Mouse (Mus musculus): Measurements from ENCODE around the gene Cpne1. TPM values are rescaled to one million over a fixed set of nuclear protein-coding genes. Genes with fewer than 3 reads are reported as not detected.

Gene Cpne1
- total RNA-seq, 2 experiments from 2014 or later: 26.8 to 30.4 TPM

DNA sequence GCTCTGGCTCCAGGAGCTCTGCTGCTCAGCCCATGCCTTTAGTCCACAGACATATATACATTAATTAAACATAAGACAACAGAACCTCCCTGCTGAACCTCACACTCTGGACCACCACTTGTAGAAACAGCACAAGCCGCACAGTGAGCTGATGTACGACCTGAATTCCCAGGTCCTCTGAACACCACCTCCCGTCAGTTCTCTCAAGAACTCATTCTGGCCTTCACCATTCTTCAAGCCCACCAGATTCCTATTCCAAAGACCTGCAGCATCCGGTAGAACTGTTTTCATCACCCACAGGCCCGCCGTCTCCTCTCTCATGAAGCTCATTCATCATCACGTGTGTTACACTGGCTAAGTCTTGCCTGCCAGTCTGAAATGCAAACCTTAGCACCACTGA lies 31.4 kb downstream of the Cpne1 start:
- DNase-seq (ENCODE audit: extremely low spot score in 1 of 2, low spot score in 1 of 2): no peak

DNA sequence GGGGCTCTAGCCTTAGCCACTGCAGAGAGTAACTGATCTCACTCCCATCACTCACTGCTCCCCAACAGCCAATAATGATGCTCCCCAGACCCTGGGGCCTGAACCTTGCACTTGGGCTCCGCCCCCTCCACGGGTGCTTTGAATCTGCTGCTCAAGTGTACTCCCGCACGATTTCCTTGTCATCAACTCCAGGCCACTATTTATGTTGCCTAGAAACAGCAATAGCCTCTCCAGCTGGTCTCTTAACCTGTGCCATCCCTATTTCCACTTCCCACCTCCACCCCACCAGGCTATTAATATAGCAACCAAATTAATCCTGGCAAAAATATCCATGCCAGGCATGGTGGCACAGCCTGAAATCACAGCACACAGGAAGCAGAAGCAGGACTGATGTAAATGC lies 32.1 kb downstream of the Cpne1 start:
- DNase-seq (ENCODE audit: extremely low spot score in 1 of 2, low spot score in 1 of 2): no peak

DNA sequence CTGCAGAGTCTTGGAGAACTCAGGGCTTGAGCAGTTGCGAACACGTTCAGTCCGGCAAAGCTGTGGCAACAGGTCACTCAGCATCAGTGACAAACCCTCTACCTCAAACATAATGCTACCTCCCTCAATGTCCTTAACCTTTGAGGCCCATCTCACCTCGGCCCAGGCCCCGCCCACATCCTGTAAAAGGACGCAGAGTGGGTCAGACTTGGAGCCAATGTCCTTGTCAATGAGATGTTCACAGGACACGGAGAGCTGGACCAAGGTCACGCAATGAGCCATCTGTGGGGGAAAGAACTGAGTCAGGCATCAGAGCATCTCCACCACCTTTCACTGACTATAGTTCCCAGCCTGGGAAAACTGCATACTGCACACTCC lies 32.6 kb downstream of the Cpne1 start:
- DNase-seq (ENCODE audit: extremely low spot score in 1 of 2, low spot score in 1 of 2): no peak

DNA sequence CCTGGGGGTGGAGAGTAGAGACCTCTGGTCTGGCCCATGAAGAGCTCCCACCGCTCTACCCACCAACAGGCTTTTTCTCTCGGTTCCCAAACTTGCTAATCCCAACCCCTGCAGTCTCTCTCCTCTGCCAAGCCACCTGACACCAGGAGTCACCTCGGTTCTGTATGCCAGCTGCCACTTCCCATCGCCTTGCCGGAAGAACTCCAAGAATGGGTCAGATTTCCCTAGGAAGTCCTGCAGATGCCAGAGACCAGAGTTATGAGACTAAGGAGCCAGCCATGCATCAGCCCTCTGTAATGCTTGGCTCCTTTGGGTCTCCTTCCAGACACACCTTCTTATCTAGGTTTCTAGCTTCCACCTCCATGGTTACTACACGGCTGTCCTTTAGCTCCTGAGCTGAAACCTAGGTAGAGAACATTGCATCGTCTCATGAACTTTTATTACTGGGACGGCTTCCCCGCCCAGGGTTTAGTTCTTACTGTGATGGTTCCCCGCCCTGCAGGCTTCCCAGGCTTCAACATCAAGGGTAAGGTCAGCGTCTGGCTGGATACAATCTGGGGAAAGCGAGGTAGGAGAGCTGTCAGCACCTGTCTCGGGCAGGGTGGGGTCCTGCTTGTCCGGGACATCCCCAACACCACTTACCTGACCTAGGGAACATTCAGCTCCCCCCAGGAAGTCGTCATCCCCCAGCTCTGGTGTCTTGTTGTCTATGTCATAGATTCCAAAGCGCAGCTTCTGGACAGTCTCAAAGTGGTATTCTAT lies 33.2 kb downstream of the Cpne1 start:
- no peak for DNase-seq (ENCODE audit: extremely low spot score in 1 of 2, low spot score in 1 of 2)

DNA sequence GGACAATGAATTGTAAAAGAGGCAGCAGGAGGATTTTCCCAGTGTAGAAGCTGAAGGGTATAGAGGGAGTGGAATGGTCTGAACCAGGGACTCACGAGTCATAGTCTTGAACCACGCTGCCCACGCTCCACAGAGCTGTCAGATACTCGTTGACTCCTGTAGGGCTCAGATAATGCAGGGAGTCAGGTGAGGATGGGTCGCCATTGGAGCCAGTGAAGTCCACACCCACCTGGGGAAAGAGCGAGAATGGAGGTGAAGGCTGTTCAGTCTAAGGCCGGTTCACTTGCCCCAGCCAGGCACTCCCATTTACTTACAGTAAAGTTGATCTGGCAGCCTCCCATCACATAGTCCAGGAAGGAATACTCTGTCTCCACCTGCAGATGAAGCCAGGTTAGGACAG lies 34.3 kb downstream of the Cpne1 start:
- no peak for DNase-seq (ENCODE audit: extremely low spot score in 1 of 2, low spot score in 1 of 2)

DNA sequence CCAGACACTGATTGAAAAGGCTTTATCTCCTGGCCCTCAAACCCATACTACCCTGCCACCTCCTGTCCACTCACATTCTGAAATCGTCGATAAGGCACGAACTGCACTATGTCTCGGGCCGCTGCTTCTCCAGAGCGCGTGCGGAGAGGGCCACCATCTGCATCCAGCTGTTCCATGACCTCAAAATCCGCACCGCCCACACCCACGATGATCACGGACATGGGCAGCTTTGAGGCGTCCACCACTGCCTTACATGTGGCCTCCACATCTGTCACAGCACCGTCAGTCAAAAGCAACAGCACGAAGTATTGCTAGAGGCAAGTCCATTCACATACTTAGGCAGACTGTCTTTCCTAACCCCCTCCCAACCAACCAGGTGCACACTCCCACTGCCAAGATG lies 38.0 kb downstream of the Cpne1 start:
- DNase-seq (ENCODE audit: extremely low spot score in 1 of 2, low spot score in 1 of 2): no peak

DNA sequence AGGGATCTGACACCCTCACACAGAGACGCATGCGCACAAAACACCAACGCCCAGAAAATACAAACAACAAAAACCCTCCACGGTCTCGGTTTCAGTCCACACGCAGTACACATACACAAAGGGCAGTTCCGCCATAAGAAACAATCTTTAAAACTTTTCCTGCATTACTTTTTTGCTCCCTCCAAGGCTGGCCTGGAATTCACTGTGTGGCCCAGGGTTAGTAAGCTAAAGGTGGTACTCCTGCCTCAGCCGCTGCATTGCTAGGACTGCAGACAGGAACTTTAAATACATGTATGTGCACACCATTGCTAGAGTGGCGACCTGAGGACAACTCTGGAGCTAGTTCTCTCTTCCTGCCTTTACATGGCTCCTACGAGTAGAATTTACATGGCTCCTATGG lies 40.5 kb downstream of the Cpne1 start:
- no peak for DNase-seq (ENCODE audit: extremely low spot score in 1 of 2, low spot score in 1 of 2)

DNA sequence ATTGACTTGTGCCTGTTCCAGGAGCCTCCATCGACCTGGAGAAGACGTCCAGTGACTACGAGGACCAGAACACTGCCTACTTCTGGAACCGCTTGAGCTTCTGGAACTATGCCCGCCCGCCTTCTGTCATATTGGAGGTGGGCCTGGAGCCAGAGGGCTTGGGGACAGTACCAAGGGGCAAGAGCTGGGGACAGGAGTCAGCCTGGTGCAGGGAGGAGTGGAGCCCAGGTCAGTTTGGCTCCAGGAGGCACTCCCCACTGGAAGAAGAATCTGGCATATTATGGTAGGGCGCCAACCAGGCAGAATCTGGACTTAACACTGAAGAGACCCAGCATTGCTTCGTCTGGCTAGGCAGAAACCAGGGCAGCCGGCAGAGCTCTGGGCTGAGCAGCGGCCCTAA lies 43.8 kb downstream of the Cpne1 start:
- no peak for DNase-seq (ENCODE audit: extremely low spot score in 1 of 2, low spot score in 1 of 2)

DNA sequence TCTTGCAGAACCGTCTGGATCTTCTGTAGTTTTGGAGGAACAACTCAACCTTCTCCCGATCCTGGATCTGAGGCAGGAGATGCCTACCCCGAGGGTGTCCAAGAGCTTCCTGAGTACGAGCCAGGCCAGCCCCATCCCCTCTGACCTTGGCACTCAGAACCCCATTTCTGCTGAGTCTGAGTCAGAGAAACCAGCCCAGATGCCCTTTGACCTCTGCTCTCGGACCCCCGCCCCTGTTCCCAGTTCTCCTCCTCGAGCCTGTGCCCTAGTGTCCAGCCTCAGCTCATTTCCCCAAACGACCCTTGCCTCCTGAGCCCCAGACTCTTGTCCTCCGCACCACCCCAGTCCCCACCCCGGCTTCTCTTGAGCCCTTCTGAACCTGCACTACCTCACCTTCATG lies 45.6 kb downstream of the Cpne1 start:
- no peak for DNase-seq (ENCODE audit: extremely low spot score in 1 of 2, low spot score in 1 of 2)

DNA sequence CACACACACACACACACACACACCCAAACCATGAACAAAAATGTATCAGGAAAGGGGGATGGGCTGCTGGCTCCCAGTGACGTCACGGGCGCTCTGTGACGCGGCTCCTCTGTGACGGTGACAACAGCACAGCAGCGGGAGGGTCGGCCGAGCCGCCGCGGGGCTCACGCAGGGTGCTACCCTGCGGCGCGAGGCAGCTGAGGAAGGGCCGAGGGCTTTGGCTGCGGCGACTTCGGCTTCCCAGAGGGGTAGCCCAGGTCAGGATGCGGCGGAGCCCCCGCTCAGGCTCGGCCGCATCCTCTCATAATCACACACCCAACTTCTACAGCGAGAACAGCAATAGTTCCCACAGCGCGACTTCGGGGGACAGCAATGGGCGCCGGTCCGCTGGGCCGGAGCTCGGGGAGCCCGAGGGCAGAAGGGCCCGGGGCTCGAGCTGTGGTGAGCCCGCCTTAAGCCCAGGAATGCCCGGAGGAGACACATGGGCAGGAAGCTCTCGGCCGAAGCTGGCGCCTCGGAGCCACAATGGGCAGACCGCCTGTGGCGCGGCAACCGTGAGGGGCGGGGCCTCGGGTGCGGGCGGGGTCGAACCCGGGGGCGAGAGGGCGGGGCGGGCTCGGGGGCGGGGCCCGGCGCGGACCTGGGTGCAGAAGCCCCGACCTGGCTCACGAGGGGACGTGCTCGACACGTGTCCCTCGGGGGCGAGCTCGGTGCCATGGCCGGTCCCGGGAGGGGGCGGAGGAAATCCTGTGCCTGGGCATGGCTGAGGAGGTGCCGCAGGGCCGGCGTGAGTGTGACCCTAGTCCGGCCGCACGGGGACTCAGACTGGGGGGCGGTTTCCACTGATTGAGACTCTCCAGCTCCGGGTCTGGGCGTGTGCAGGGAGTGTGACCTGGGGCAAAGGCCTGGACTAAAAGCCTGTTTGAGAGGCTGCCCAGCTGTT lies 46.4 kb downstream of the Cpne1 start, which contains the start of gene Spag4:
Gene Spag4 (plus strand): TSS at position 77 of the 943 bp plus-strand sequence.
- peak; percentile 54 to 57 for DNase-seq (ENCODE audit: extremely low spot score in 1 of 2, low spot score in 1 of 2)

DNA sequence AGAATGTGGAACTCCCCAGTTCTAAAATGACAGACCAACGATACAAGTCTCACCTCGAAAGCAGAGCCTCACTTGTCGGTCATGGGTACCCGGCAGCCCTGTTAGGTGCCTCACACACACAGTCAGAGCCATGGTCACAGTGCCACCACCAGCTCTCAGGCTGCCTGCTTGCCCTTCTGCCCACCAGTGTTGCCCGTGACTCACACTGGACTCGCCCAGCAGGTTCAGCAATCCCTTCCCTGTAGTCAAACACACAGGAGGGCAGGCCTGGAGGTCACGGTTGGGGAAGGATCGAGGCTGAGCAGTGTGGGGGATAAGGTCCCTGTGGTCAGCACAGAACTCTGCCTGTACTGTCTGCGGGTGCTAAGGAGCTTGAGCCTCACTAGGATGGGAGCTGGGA lies 58.9 kb downstream of the Cpne1 start, which contains the start of gene Fer1l4:
Gene Fer1l4 (minus strand): TSS at position 132 of the 400 bp plus-strand sequence.
- DNase-seq (ENCODE audit: extremely low spot score in 1 of 2, low spot score in 1 of 2): no peak

DNA sequence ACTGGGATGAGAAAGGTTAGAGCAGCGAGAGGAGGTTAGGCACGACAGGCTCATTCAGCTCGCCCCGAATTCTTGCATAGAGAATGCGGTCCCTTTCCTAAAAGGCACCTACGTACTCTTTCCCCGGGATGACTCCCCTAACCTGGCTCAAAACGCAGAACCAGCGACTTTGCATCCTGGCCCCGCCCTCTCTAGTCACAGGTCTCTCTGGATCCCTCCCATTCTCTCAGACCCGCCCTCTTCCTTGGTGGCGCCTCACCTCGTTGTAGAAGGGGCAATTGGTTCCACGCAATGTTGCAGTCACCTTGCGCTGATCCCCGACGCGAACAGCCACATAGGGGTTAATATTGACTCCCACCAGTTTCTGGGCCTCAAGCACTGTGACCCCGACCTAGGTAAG lies 63.8 kb downstream of the Cpne1 start:
- DNase-seq (ENCODE audit: extremely low spot score in 1 of 2, low spot score in 1 of 2): no peak

DNA sequence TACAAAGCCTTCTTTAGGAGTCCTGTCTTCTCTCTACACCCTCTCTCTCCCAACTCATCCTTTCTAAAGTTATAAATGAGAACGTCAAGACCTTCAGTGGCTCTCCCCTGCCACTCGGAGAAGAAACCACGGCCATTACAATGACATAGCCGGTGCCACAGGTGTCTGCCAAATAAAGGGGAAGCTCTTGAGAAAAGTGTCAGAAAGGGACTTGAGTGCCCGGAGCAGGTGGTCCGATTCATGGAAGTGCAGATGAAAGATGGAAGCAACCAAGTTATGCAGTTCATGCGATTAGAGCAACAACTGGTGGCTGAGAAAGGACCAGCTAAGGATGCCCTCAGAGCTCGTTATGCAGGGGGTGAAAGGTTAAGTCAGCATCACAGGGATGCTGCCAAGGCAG lies 68.9 kb downstream of the Cpne1 start:
- no peak for DNase-seq (ENCODE audit: extremely low spot score in 1 of 2, low spot score in 1 of 2)

DNA sequence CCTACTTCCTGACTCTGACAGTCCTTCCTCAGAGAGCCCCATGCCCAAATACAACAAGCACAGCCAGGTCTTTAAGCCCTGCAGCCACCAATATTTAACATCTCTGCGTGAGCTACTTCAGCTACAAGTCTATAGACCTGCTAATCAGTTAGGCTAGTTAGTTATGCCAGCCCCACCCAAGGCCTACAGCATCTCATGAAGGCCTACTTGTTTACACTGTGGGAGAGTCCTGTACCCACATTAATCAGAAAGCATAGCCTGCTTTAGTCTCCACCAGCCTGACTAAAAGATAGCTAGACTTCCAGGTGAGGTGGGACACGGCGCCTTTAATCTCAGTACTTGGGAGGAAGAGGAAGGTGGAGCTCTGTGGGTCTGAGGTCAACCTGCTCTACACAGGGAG lies 72.4 kb downstream of the Cpne1 start:
- DNase-seq (ENCODE audit: extremely low spot score in 1 of 2, low spot score in 1 of 2): no peak

DNA sequence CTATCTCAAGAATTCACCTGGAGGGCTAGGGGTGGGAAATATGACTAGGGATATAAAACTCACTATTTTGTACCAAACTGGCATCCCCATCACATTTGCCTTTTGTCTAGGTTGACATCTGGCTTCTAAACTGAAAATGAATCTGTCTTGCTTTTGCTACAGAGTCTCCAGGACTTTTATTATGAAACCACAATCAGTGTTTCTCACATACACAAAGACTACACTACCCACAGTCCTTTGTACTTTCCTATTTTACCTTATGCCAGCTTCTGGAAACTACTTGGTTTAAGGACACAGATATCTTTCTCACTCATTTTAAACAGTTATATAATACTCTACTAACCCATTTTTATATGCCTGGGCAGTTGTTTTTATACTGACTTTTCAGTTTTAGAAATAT lies 86.3 kb downstream of the Cpne1 start:
- DNase-seq (ENCODE audit: extremely low spot score in 1 of 2, low spot score in 1 of 2): no peak

Other genes starting within 250 kb of the Cpne1 start
- gene Uqcc1, start 181.7 kb downstream of the Cpne1 start, total RNA-seq (2021): 10 to 100 TPM; 60.8 to 74.1 TPM
- gene Gm15557, start 171.2 kb downstream of the Cpne1 start, total RNA-seq (2021): not detected
- gene Gdf5, start 166.6 kb downstream of the Cpne1 start, total RNA-seq (2021): under 1 TPM in 1 of 2 experiments, not detected in 1; 0.10 TPM
- 10 to 100 TPM; 14.3 to 18.9 TPM for gene Cep250, start 155.5 kb downstream of the Cpne1 start, total RNA-seq (2021)
- gene 6430550D23Rik, start 104.0 kb downstream of the Cpne1 start, total RNA-seq (2021): 1 to 10 TPM; 1.8 to 2.6 TPM
- 100 to 1,000 TPM; 174 to 223 TPM for gene Ergic3, start 103.9 kb downstream of the Cpne1 start, total RNA-seq (2021)
- not detected for gene Fer1l4, start 59.0 kb downstream of the Cpne1 start, total RNA-seq (2021)
- gene Spag4, start 46.8 kb downstream of the Cpne1 start, total RNA-seq (2021): 1 to 10 TPM; 3.9 to 4.2 TPM
- 10 to 100 TPM; 28.9 to 30.6 TPM for gene Rbm12, start within 50 bp of the Cpne1 start, total RNA-seq (2021)
- gene Gm28036, start 15.1 kb upstream of the Cpne1 start, total RNA-seq (2021): 10 to 100 TPM; 21.3 to 24.4 TPM
- gene Romo1, start 32.1 kb upstream of the Cpne1 start, total RNA-seq (2021): 100 to 1,000 TPM; 156 to 190 TPM
- 10 to 100 TPM; 45.6 to 47.4 TPM for gene Nfs1, start 32.2 kb upstream of the Cpne1 start, total RNA-seq (2021)
- 100 to 1,000 TPM; 275 to 354 TPM for gene Rbm39, start 68.3 kb upstream of the Cpne1 start, total RNA-seq (2021)
- gene Phf20, start 84.5 kb upstream of the Cpne1 start, total RNA-seq (2021): 10 to 100 TPM; 80.3 to 82.7 TPM
- gene Cnbd2, start 200.3 kb upstream of the Cpne1 start, total RNA-seq (2021): 1 to 10 TPM; 4.3 to 4.6 TPM
- 100 to 1,000 TPM in 1 of 2 experiments, 10 to 100 TPM in 1; 99.6 to 114 TPM for gene Scand1, start 200.7 kb upstream of the Cpne1 start, total RNA-seq (2021)